Mouse (Mus musculus) heart, postnatal 0 days (tissue): Measurements from ENCODE around the gene Gprc5b. TPM values are rescaled to one million over a fixed set of nuclear protein-coding genes. Genes with fewer than 3 reads are reported as not detected.

Experiments
- ATAC-seq: fragments of 200-750 bp; cut with Nextera tagmentation; 2 replicates; pipeline ENCODE4 v1.8.0; 2017; ENCODE audit warnings: low read depth, moderate number of reproducible peaks, moderate library complexity; ENCODE audit not compliant: insufficient read depth
- DNase-seq: peaks from one replicate; pipeline ENCODE4 v3.0.0-alpha.2; 2016; ENCODE audit warnings: low spot score
- H3K27ac ChIP-seq: fragments of 300-500 bp; sonication (generic); 2 replicates; pipeline ENCODE4 v1.5.1; 2014; ENCODE audit warnings: low read depth, mild to moderate bottlenecking
- H3K27me3 ChIP-seq: fragments of 300-500 bp; sonication (generic); 2 replicates; pipeline ENCODE4 v1.6.1; 2014; ENCODE audit warnings: low read length, mixed read lengths; ENCODE audit not compliant: control insufficient read depth, insufficient read depth
- H3K36me3 ChIP-seq: fragments of 300-500 bp; sonication (generic); replicated peaks from 2 replicates; pipeline ENCODE4 v1.6.1; 2014; ENCODE audit warnings: low read length, mixed read lengths; ENCODE audit not compliant: control insufficient read depth, insufficient read depth
- H3K4me1 ChIP-seq: fragments of 300-500 bp; sonication (generic); 2 replicates; pipeline ENCODE4 v1.6.1; 2014; ENCODE audit warnings: antibody characterized with exemption; ENCODE audit not compliant: control insufficient read depth, insufficient read depth
- H3K4me2 ChIP-seq: fragments of 300-500 bp; sonication (generic); 2 replicates; pipeline ENCODE4 v1.6.1; 2014; ENCODE audit warnings: low read depth, mild to moderate bottlenecking, low read length, moderate library complexity
- H3K4me3 ChIP-seq: fragments of 300-500 bp; sonication (generic); 2 replicates; pipeline ENCODE4 v1.5.1; 2014; ENCODE audit warnings: low read depth, low read length
- H3K9ac ChIP-seq: fragments of 300-500 bp; sonication (generic); replicated peaks from 2 replicates; pipeline ENCODE4 v1.6.1; 2014; ENCODE audit warnings: low read depth, low read length, mixed read lengths
- H3K9me3 ChIP-seq: fragments of 300-500 bp; sonication (generic); replicated peaks from 2 replicates; pipeline ENCODE4 v1.6.1; 2016; ENCODE audit warnings: low read length; ENCODE audit not compliant: control insufficient read depth
- CTCF ChIP-seq: IDR thresholded peaks from 2 replicates; pipeline ENCODE4 v1.5.1; 2016; ENCODE audit warnings: antibody characterized with exemption, control low read depth, low read depth
- EP300 ChIP-seq: IDR thresholded peaks from 2 replicates; pipeline ENCODE4 v1.6.1; 2016; ENCODE audit warnings: antibody characterized with exemption, low read depth
- WGBS: fragments of 180-500 bp; shearing (Covaris S2); extraction: QIAGEN DNeasy Blood & Tissue Kit; methylation state at CpG from one replicate; pipeline ENCODE4 v1.1.7; 2014; 5-methylcytosine and 5-hydroxymethylcytosine counted together
- polyA plus RNA-seq: library from polyadenylated mRNA; unstranded; fragments of >200 nt; fragmentation: Nextera tagmentation; extraction: Ambion mirVana; gene quantifications from 2 replicates; pipeline ENCODE4 v1.2.1, GENCODE M21; 2015
- total RNA-seq: library from RNA; depleted of rRNA; stranded (reverse); fragments of >200 nt; gene quantifications from 2 replicates; pipeline ENCODE4 v1.2.3, GENCODE M21; 2014; ENCODE audit warnings: low replicate concordance

Gprc5b gene
- total and polyA plus RNA-seq, 2 experiments from 2014 or later = 3.9 to 39.7 TPM

DNA sequence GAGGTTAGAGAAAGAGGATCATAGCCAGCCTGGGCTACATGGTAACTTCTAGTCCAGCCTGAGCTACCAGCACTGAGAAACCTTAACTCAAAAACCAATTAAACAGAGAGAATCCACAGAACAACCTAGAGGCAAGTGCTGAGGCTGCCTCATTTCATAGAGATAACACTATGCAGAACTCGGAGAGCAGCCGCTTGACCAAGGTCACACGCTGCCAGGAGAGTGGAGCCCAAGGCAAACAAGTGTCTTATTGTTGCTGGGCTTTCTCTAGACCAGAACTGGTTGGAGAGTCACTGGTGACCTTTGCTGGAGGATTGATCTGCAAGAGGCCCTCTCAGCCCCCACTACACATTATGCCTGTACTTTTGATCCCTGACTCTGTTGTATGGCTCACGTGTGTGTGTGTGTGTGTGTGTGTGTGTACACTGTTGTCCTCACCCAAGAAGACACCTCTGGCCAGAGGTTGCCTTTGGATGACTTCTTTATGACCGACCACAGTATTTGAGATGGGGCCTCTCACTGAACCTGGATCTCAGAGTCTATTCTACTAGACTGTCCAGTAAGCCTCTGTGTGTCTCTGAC lies 5.6 kb downstream of the Gprc5b start:
- no peaks in the 10 kb centered on the region for H3K9me3 ChIP-seq
- no peak overlapping the region for H3K9ac ChIP-seq
- no peak overlapping the region for H3K4me3 ChIP-seq
- TF ChIP-seq EP300 = no peak
- no peak for TF ChIP-seq CTCF
- no peaks in the 10 kb centered on the region for H3K36me3 ChIP-seq
- peaks cover 26% of the 10 kb centered on the region for H3K4me1 ChIP-seq
- H3K27me3 ChIP-seq = no peaks in the 10 kb centered on the region
- ATAC-seq (no peak), DNase-seq (no peak)
- WGBS = 42% methylated on average over 5 of the region's 5 CpGs
- no peak overlapping the region for H3K4me2 ChIP-seq
- no peak overlapping the region for H3K27ac ChIP-seq

DNA sequence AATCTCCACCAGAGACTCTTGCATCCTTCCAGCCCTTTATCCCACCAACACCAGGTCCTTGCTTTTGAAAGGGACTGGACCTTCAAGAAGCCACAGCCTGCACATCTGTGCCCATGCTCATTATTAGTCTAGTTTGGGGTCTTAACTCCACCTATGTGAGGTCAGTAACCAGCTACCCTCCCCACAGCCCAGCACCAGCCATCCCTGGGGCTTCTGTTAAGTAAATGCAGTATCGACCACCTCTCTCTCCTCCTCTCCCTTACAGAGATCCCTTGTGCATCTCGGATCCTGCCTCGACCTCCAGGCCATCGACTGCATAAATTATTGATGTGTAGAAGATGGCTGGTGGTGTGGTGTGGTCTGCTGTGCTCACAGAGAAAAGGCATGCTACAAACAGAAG lies 8.6 kb downstream of the Gprc5b start:
- Histone ChIP-seq H3K9me3 (no peaks in the 10 kb centered on the region), H3K4me3 (no peak overlapping the region), H3K4me1 (peaks cover 4% of the 10 kb centered on the region), H3K27me3 (no peaks in the 10 kb centered on the region), H3K9ac (no peak overlapping the region), H3K27ac (no peak overlapping the region), H3K4me2 (no peak overlapping the region), H3K36me3 (peaks cover 16% of the 10 kb centered on the region)
- ATAC-seq (no peak), DNase-seq (no peak)
- TF ChIP-seq CTCF (no peak), EP300 (no peak)
- 77% methylated on average over 4 of the region's 4 CpGs for WGBS

DNA sequence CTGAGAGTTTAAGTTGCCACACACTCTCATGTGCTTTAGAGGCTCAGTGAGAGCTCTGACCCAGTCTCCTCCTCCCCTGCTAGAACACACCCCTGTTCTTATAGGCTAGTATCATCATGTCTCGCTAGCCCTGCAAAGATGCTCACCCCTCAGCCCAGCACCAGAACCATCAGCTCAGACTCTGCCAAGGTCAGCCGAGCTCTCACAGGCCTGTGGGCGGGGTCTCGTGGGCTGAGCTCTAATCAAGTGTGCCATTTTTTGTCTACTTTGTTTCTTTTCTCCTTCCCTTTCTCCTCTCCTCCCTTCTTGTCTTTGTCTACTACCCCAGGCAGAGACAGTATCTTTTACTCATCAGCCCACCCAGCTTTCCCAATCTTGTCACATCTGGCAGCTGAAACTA lies 9.2 kb downstream of the Gprc5b start:
- H3K27ac ChIP-seq = no peak overlapping the region
- no peak for ATAC-seq
- no peak overlapping the region for H3K4me3 ChIP-seq
- no peak overlapping the region for H3K9ac ChIP-seq
- peaks cover 8% of the 10 kb centered on the region; the same call in 1 of the 2 replicates for H3K4me1 ChIP-seq
- no peaks in the 10 kb centered on the region for H3K27me3 ChIP-seq
- no peaks in the 10 kb centered on the region for H3K9me3 ChIP-seq
- no peak for DNase-seq
- H3K4me2 ChIP-seq = no peak overlapping the region
- no peak for TF ChIP-seq EP300
- H3K36me3 ChIP-seq = peaks cover 16% of the 10 kb centered on the region
- 65% methylated on average over 4 of the region's 4 CpGs for WGBS

DNA sequence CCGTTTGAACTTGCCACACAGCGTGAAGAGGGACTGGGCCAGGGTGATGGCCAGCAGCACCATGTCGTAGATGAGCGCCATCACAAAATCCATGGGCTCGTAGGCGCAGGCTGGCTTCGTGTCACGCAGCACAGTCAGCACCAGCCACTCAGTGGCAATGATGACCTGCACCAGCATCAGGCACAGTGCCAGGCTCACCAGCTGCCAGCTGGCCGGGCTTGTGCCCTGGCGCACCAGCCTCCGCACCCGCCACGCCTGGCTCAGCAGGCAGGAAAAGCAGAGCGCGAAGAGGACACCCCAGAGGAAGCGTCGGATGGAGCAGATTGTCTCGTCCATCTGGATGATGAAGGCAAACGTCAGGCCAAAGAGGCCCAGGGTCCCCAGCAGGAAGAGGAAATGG lies 11.1 kb downstream of the Gprc5b start:
- H3K27me3 ChIP-seq = no peaks in the 10 kb centered on the region
- no peak overlapping the region for H3K27ac ChIP-seq
- no peak overlapping the region for H3K4me2 ChIP-seq
- TF ChIP-seq CTCF (no peak), EP300 (no peak)
- DNase-seq (no peak), ATAC-seq (no peak)
- no peaks in the 10 kb centered on the region for H3K9me3 ChIP-seq
- no peak overlapping the region for H3K4me3 ChIP-seq
- 85% methylated on average over 19 of the region's 19 CpGs for WGBS
- peaks cover 8% of the 10 kb centered on the region; the same call in 1 of the 2 replicates for H3K4me1 ChIP-seq
- no peak overlapping the region for H3K9ac ChIP-seq
- peaks cover 20% of the 10 kb centered on the region for H3K36me3 ChIP-seq

DNA sequence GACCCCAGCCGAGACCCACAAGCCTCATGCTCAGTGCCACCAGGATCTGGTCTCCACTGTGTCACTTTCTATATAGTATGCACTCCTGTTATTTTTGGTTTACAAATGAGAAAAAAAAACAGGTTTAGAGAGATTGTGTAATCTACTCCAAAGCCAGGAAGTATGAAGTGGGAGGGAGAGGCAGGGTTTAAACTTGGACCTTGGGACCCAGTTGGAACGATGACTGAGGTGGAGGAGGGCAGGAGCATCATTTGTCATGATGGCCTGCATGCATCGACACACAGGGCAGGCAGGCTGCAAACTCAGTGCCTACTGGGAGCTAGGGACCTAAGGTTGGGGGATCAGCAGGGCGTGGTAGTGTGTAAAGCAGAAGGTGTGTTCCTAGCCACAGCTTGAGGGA lies 12.4 kb downstream of the Gprc5b start:
- ATAC-seq = no peak
- H3K9ac ChIP-seq = no peak overlapping the region
- TF ChIP-seq EP300 (no peak), CTCF (no peak)
- DNase-seq = no peak
- WGBS = 66% methylated on average over 4 of the region's 4 CpGs
- peaks cover 20% of the 10 kb centered on the region for H3K36me3 ChIP-seq
- H3K27ac ChIP-seq = no peak overlapping the region
- H3K4me1 ChIP-seq = peaks cover 8% of the 10 kb centered on the region
- no peaks in the 10 kb centered on the region for H3K27me3 ChIP-seq
- H3K4me2 ChIP-seq = no peak overlapping the region
- no peaks in the 10 kb centered on the region for H3K9me3 ChIP-seq
- no peak overlapping the region for H3K4me3 ChIP-seq

DNA sequence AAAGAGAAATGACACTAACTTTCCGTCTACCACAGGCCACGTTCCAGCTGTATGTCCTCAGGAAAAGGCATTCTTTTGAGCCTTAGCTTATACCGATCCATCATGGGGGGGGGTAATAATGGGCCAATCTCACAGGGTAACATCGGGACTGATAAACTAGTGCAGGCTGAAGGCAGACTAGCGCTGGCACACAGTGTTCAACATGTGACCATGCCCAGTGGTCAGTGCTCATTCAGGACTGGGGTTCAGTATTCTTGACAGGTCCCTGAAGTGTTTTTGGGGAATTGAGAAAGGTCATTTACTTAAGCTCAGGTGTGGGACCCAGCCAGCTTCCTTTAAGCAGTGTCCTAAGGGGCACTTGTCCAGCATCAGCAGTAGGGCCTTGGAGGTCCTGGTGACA lies 13.2 kb downstream of the Gprc5b start:
- TF ChIP-seq CTCF (no peak), EP300 (no peak)
- H3K36me3 ChIP-seq = peaks cover 20% of the 10 kb centered on the region
- no peaks in the 10 kb centered on the region for H3K9me3 ChIP-seq
- WGBS = 79% methylated on average over 5 of the region's 5 CpGs
- DNase-seq (no peak), ATAC-seq (no peak)
- no peak overlapping the region for H3K4me2 ChIP-seq
- no peaks in the 10 kb centered on the region for H3K27me3 ChIP-seq
- peaks cover 13% of the 10 kb centered on the region for H3K4me1 ChIP-seq
- H3K9ac ChIP-seq = no peak overlapping the region
- no peak overlapping the region for H3K27ac ChIP-seq
- no peak overlapping the region for H3K4me3 ChIP-seq
